Mouse (Mus musculus) intestine, embryonic 15.5 days (tissue): ENCODE data around the gene Gm20441. TPM values are rescaled to one million over a fixed set of nuclear protein-coding genes. Genes with fewer than 3 reads are reported as not detected.
A peak's percentile ranks its signal among the peaks of the same experiment; 100 is the strongest.

ENCODE experiments used
- ATAC-seq: fragments of 200-750 bp; cut with Nextera tagmentation; 2 replicates; pipeline ENCODE4 v1.8.0; 2017; ENCODE audit warnings: moderate TSS enrichment, moderate library complexity
- H3K27ac ChIP-seq: fragments of 300-500 bp; sonication (generic); 2 replicates; pipeline ENCODE4 v1.5.1; 2015; ENCODE audit warnings: mild to moderate bottlenecking, inconsistent platforms
- H3K27me3 ChIP-seq: fragments of 300-500 bp; sonication (generic); replicated peaks from 2 replicates; pipeline ENCODE4 v1.6.1; 2015; ENCODE audit warnings: inconsistent platforms
- H3K36me3 ChIP-seq: fragments of 300-500 bp; sonication (generic); 2 replicates; pipeline ENCODE4 v1.6.1; 2015; ENCODE audit warnings: inconsistent platforms
- H3K4me1 ChIP-seq: fragments of 300-500 bp; sonication (generic); replicated peaks from 2 replicates; pipeline ENCODE4 v1.6.1; 2015; ENCODE audit warnings: inconsistent platforms
- H3K4me2 ChIP-seq: fragments of 300-500 bp; sonication (generic); replicated peaks from 2 replicates; pipeline ENCODE4 v1.6.1; 2015; ENCODE audit warnings: mild to moderate bottlenecking, inconsistent platforms
- H3K4me3 ChIP-seq: fragments of 300-500 bp; sonication (generic); replicated peaks from 2 replicates; pipeline ENCODE4 v1.5.1; 2015; ENCODE audit warnings: inconsistent platforms
- H3K9ac ChIP-seq: fragments of 300-500 bp; sonication (generic); 2 replicates; pipeline ENCODE4 v1.6.1; 2015; ENCODE audit warnings: inconsistent platforms
- H3K9me3 ChIP-seq: fragments of 300-500 bp; sonication (generic); 2 replicates; pipeline ENCODE4 v1.6.1; 2016; ENCODE audit warnings: inconsistent platforms
- WGBS: fragments of 180-500 bp; shearing (Covaris S2); methylation state at CpG from one replicate; pipeline ENCODE4 v1.1.7; 2015; 5-methylcytosine and 5-hydroxymethylcytosine counted together
- polyA plus RNA-seq: library from polyadenylated mRNA; unstranded; fragments of >200 nt; fragmentation: Nextera tagmentation; extraction: Ambion mirVana; gene quantifications from 2 replicates; pipeline ENCODE4 v1.2.1, GENCODE M21; 2015

Gm20441 gene
- polyA plus RNA-seq, 1 experiment from 2014 or later = not detected

GRCm38 (mm10) chr10:75797619-75798175 is 16.9 kb upstream of the Gm20441 start:
- H3K36me3 ChIP-seq = no peaks in the 10 kb centered on the region
- peak overlapping the region; percentile 94 for H3K4me2 ChIP-seq
- H3K4me3 ChIP-seq = peak overlapping the region; percentile 50
- H3K27ac ChIP-seq = no peak overlapping the region
- peak; percentile 63 for ATAC-seq
- H3K9me3 ChIP-seq = no peaks in the 10 kb centered on the region
- H3K9ac ChIP-seq = peak overlapping the region; percentile 34
- H3K4me1 ChIP-seq = peaks cover 16% of the 10 kb centered on the region
- 2% methylated on average over 12 of the region's 12 CpGs for WGBS
- H3K27me3 ChIP-seq = no peaks in the 10 kb centered on the region

- peak overlapping the region; percentile 50 for H3K4me3 ChIP-seq
- no peaks in the 10 kb centered on the region for H3K36me3 ChIP-seq
- no peak overlapping the region for H3K27ac ChIP-seq
- peak overlapping the region; percentile 94 for H3K4me2 ChIP-seq
- no peaks in the 10 kb centered on the region for H3K27me3 ChIP-seq
- 41% methylated on average over 11 of the region's 11 CpGs for WGBS
- H3K9me3 ChIP-seq = no peaks in the 10 kb centered on the region
- ATAC-seq = no peak
- peaks cover 16% of the 10 kb centered on the region for H3K4me1 ChIP-seq
- peak overlapping the region; percentile 34; the same call in 1 of the 2 replicates for H3K9ac ChIP-seq
These were observed 16.2 kb upstream of the Gm20441 start for GRCm38 (mm10) chr10:75796731-75797516.

GRCm38 (mm10) chr10:75794880-75795279 is 14.1 kb upstream of the Gm20441 start:
- H3K9ac ChIP-seq = no peak overlapping the region
- H3K4me1 ChIP-seq = peaks cover 18% of the 10 kb centered on the region
- no peak overlapping the region for H3K4me3 ChIP-seq
- H3K36me3 ChIP-seq = no peaks in the 10 kb centered on the region
- no peaks in the 10 kb centered on the region for H3K27me3 ChIP-seq
- WGBS = 33% methylated on average over 3 of the region's 3 CpGs
- peak; percentile 53 for ATAC-seq
- H3K4me2 ChIP-seq = peak overlapping the region; percentile 18; the same call in 1 of the 2 replicates
- H3K9me3 ChIP-seq = no peaks in the 10 kb centered on the region
- no peak overlapping the region for H3K27ac ChIP-seq

DNA sequence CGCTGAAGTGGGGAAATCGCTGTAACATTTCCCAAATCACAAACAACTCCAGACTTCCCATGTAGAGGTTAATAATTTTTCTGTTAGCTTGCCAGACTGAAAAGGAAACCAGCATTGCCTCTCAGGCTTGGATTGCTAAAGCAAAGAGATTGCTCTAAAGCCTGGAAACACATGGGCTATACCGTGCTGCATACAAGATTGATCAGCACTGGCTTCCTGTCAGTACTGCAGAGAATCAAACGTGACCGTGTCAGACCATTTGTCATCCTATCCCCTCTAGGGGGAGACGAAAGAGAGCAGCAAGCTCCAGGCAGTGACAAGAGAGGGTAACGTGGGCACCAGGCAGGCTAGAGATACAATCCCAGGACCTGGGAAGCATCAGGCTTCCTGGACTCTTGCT is 10.0 kb upstream of the Gm20441 start:
- Histone ChIP-seq H3K4me2 (no peak overlapping the region), H3K4me1 (peaks cover 9% of the 10 kb centered on the region; the same call in 1 of the 2 replicates), H3K27me3 (no peaks in the 10 kb centered on the region), H3K4me3 (no peak overlapping the region), H3K9me3 (no peaks in the 10 kb centered on the region), H3K36me3 (no peaks in the 10 kb centered on the region), H3K27ac (no peak overlapping the region), H3K9ac (no peak overlapping the region)
- WGBS = 13% methylated on average over 7 of the region's 7 CpGs
- ATAC-seq = no peak

- Histone ChIP-seq H3K27ac (0 out of 2 replicates have a peak overlapping the region, but pooled peaks have one; percentile 15), H3K27me3 (no peaks in the 10 kb centered on the region), H3K4me2 (no peak overlapping the region), H3K9me3 (no peaks in the 10 kb centered on the region), H3K4me1 (peaks cover 3% of the 10 kb centered on the region; the same call in 1 of the 2 replicates), H3K4me3 (no peak overlapping the region), H3K9ac (no peak overlapping the region), H3K36me3 (no peaks in the 10 kb centered on the region)
- WGBS = 64% methylated on average over 5 of the region's 5 CpGs
- peak; percentile 92 for ATAC-seq
These were observed 9.1 kb upstream of the Gm20441 start for GRCm38 (mm10) chr10:75789841-75790240.

- peak; percentile 70; the same call in 1 of the 2 replicates for ATAC-seq
- H3K27ac ChIP-seq = no peak overlapping the region
These were observed 8.5 kb upstream of the Gm20441 start for GRCm38 (mm10) chr10:75789081-75789735.

DNA sequence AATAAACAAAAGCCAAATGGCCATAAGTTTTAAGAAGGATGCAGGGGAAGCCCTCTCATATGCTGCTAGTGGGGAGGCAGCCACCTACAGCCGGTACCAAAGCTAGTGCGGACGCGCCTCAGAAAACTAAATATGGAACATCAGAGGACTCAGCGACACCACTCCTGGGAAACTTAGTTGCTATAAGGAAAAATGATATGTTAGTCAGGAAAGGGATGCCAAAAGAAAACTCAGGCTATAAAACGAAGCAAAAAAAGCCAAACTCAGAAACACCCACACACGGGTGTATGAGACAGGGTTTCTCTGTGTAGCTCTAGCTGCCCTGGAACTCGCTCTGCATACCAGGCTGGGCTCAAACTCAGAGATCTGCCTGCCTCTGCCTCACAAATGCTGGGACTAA is 7.5 kb upstream of the Gm20441 start:
- 92% methylated on average over 8 of the region's 8 CpGs for WGBS
- Histone ChIP-seq H3K4me3 (no peak overlapping the region), H3K27ac (no peak overlapping the region), H3K27me3 (no peaks in the 10 kb centered on the region), H3K4me2 (no peak overlapping the region), H3K9me3 (no peaks in the 10 kb centered on the region), H3K9ac (no peak overlapping the region), H3K4me1 (0 out of 2 replicates have a peak, but pooled peaks cover 2% of the 10 kb centered on the region), H3K36me3 (no peaks in the 10 kb centered on the region)
- ATAC-seq = no peak

More at GRCm38 (mm10) chr10:75789081-75789735, 8.5 kb upstream of the Gm20441 start:
- 81% methylated on average over 6 of the region's 6 CpGs for WGBS
- no peaks in the 10 kb centered on the region for H3K36me3 ChIP-seq
- H3K4me2 ChIP-seq = no peak overlapping the region
- H3K4me3 ChIP-seq = no peak overlapping the region
- H3K9ac ChIP-seq = no peak overlapping the region
- no peaks in the 10 kb centered on the region for H3K27me3 ChIP-seq
- 0 out of 2 replicates have a peak, but pooled peaks cover 2% of the 10 kb centered on the region for H3K4me1 ChIP-seq
- no peaks in the 10 kb centered on the region for H3K9me3 ChIP-seq

GRCm38 (mm10) chr10:75785442-75785841 is 4.7 kb upstream of the Gm20441 start:
- H3K9ac ChIP-seq = no peak overlapping the region
- ATAC-seq = no peak
- H3K27ac ChIP-seq = no peak overlapping the region
- H3K36me3 ChIP-seq = no peaks in the 10 kb centered on the region
- no peak overlapping the region for H3K4me3 ChIP-seq
- 64% methylated on average over 1 of the region's 1 CpGs for WGBS
- no peaks in the 10 kb centered on the region for H3K9me3 ChIP-seq
- no peaks in the 10 kb centered on the region for H3K27me3 ChIP-seq
- no peak overlapping the region for H3K4me2 ChIP-seq
- H3K4me1 ChIP-seq = peaks cover 6% of the 10 kb centered on the region; the same call in 1 of the 2 replicates

DNA sequence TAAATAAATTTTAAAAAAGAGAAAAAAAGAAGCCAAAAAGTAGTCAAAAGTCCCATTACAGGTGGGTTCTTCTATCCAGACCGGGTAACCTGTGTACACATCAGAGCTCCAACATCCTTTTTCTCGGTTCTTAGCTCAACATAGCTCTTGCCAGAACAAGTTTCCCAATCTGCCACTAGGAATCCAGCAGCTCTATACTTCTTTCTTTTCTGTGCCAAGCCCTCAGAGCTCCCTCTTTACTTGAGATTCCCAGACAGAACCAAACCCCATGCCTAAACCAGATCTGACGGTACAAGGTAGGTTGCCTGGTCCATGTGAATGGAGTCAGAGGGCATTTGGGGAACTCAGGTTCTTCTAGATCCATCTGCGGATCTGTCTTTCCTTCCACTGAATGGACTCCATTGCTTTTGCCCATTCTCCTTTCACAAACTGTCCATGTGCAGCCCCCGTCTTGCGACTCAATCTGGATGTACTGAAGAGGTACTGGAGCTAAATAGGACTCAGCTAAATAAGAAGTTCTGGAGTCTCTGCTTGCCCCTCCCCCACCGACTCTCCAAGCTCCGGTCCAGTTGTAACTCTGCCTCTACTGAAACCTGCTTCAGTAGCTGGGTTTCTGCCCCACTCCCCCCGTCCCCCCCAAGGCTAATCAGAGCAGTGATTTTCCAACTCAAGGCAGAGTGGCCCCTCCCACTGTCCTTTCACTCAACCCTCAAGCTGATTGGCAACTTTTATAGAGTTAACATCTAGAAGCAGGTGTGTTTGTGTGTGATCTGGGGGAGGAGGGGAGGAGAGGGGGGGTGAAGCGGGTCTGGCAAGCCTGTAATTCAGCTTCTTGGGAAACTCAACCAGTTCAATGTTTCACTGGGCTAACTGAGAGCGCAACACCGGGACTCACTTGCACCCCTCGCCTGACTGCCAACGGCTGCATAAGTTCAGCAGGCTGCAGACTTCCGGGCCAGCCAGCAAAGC is 1.3 kb downstream of the Gm20441 start:
- Histone ChIP-seq H3K36me3 (no peaks in the 10 kb centered on the region), H3K9ac (0 out of 2 replicates have a peak overlapping the region, but pooled peaks have one; percentile 17), H3K27ac (no peak overlapping the region), H3K4me3 (peak overlapping the region; percentile 58), H3K27me3 (no peaks in the 10 kb centered on the region), H3K4me2 (peak overlapping the region; percentile 96), H3K4me1 (peaks cover 8% of the 10 kb centered on the region; the same call in 1 of the 2 replicates), H3K9me3 (no peaks in the 10 kb centered on the region)
- peak; percentile 28; the same call in 1 of the 2 replicates for ATAC-seq
- WGBS = 33% methylated on average over 15 of the region's 15 CpGs

GRCm38 (mm10) chr10:75777885-75778284 is 2.9 kb downstream of the Gm20441 start:
- Histone ChIP-seq H3K9ac (no peak overlapping the region), H3K27me3 (no peaks in the 10 kb centered on the region), H3K4me1 (peaks cover 11% of the 10 kb centered on the region; the same call in 1 of the 2 replicates), H3K9me3 (no peaks in the 10 kb centered on the region), H3K27ac (no peak overlapping the region), H3K4me3 (no peak overlapping the region), H3K4me2 (no peak overlapping the region), H3K36me3 (no peaks in the 10 kb centered on the region)
- no peak for ATAC-seq
- 84% methylated on average over 2 of the region's 2 CpGs for WGBS

- H3K9me3 ChIP-seq = no peaks in the 10 kb centered on the region
- 89% methylated on average over 6 of the region's 6 CpGs for WGBS
These were observed 4.2 kb downstream of the Gm20441 start for GRCm38 (mm10) chr10:75776562-75776961.

More at GRCm38 (mm10) chr10:75776562-75776961, 4.2 kb downstream of the Gm20441 start:
- no peak overlapping the region for H3K4me3 ChIP-seq
- no peaks in the 10 kb centered on the region for H3K27me3 ChIP-seq
- H3K36me3 ChIP-seq = no peaks in the 10 kb centered on the region
- H3K9ac ChIP-seq = no peak overlapping the region
- no peak overlapping the region for H3K27ac ChIP-seq
- H3K4me2 ChIP-seq = no peak overlapping the region
- H3K4me1 ChIP-seq = peaks cover 20% of the 10 kb centered on the region
- no peak for ATAC-seq
